Mouse (Mus musculus) intestine, embryonic 14.5 days (tissue): Measurements from ENCODE around the gene Cdk1. TPM values are rescaled to one million over a fixed set of nuclear protein-coding genes. Genes with fewer than 3 reads are reported as not detected.

ENCODE experiments used
- ATAC-seq: fragments of 200-750 bp; cut with Nextera tagmentation; replicated peaks from 2 replicates; pipeline ENCODE4 v1.8.0; 2017; ENCODE audit warnings: low read depth, moderate number of reproducible peaks, moderate TSS enrichment, moderate library complexity; ENCODE audit not compliant: low FRiP score, low TSS enrichment
- DNase-seq: peaks from one replicate; pipeline ENCODE4 v3.0.0-alpha.2; 2018; ENCODE audit warnings: low spot score
- H3K27ac ChIP-seq: fragments of 300-500 bp; sonication (generic); 2 replicates; pipeline ENCODE4 v1.5.1; 2014; ENCODE audit warnings: low read depth, mild to moderate bottlenecking, control low read depth
- H3K27me3 ChIP-seq: fragments of 300-500 bp; sonication (generic); replicated peaks from 2 replicates; pipeline ENCODE4 v1.6.1; 2014; ENCODE audit warnings: low read length, control low read depth; ENCODE audit not compliant: control insufficient read depth, insufficient read depth
- H3K36me3 ChIP-seq: fragments of 300-500 bp; sonication (generic); 2 replicates; pipeline ENCODE4 v1.6.1; 2014; ENCODE audit warnings: low read length, control low read depth; ENCODE audit not compliant: control insufficient read depth, insufficient read depth
- H3K4me1 ChIP-seq: fragments of 300-500 bp; sonication (generic); replicated peaks from 2 replicates; pipeline ENCODE4 v1.6.1; 2014; ENCODE audit warnings: low read length, control low read depth, mixed read lengths; ENCODE audit not compliant: control insufficient read depth, insufficient read depth
- H3K4me2 ChIP-seq: fragments of 300-500 bp; sonication (generic); 2 replicates; pipeline ENCODE4 v1.6.1; 2014; ENCODE audit warnings: low read length
- H3K4me3 ChIP-seq: fragments of 300-500 bp; sonication (generic); 2 replicates; pipeline ENCODE4 v1.5.1; 2014; ENCODE audit warnings: low read depth, low read length, control low read depth, mixed read lengths
- H3K9ac ChIP-seq: fragments of 300-500 bp; sonication (generic); 2 replicates; pipeline ENCODE4 v1.6.1; 2014; ENCODE audit warnings: mild to moderate bottlenecking, low read length
- H3K9me3 ChIP-seq: fragments of 300-500 bp; sonication (generic); 2 replicates; pipeline ENCODE4 v1.6.1; 2016; ENCODE audit warnings: low read length, control low read depth; ENCODE audit not compliant: control insufficient read depth
- WGBS: fragments of 180-500 bp; shearing (Covaris S2); extraction: QIAGEN DNeasy Blood & Tissue Kit; methylation state at CpG from one replicate; pipeline ENCODE4 v1.1.7; 2014; 5-methylcytosine and 5-hydroxymethylcytosine counted together
- polyA plus RNA-seq: library from polyadenylated mRNA; unstranded; fragments of >200 nt; fragmentation: Nextera tagmentation; extraction: Ambion mirVana; gene quantifications from 2 replicates; pipeline ENCODE4 v1.2.1, GENCODE M21; 2014

Cdk1 gene
- polyA plus RNA-seq, 1 experiment from 2014 or later = 489 TPM

- no peaks in the 10 kb centered on the region for H3K9me3 ChIP-seq
- H3K36me3 ChIP-seq = no peaks in the 10 kb centered on the region
- no peak overlapping the region for H3K4me2 ChIP-seq
- no peak overlapping the region for H3K4me3 ChIP-seq
- no peak for ATAC-seq
- H3K4me1 ChIP-seq = peaks cover 12% of the 10 kb centered on the region
- H3K27me3 ChIP-seq = no peaks in the 10 kb centered on the region
- no peak overlapping the region for H3K27ac ChIP-seq
- H3K9ac ChIP-seq = no peak overlapping the region
- DNase-seq = no peak
- 53% methylated on average over 5 of the region's 5 CpGs for WGBS
These were observed 43.6 kb downstream of the Cdk1 start for GRCm38 (mm10) chr10:69309109-69309508.

- H3K27ac ChIP-seq = 0 out of 2 replicates have a peak overlapping the region, but pooled peaks have one; percentile 70
- WGBS = 40% methylated on average over 5 of the region's 5 CpGs
- H3K4me2 ChIP-seq = no peak overlapping the region
- no peak overlapping the region for H3K9ac ChIP-seq
- DNase-seq (peak; percentile 79), ATAC-seq (0 out of 2 replicates have a peak, but pooled peaks have one; percentile 26)
- no peaks in the 10 kb centered on the region for H3K36me3 ChIP-seq
- H3K4me3 ChIP-seq = no peak overlapping the region
- peaks cover 12% of the 10 kb centered on the region for H3K4me1 ChIP-seq
- no peaks in the 10 kb centered on the region for H3K27me3 ChIP-seq
- no peaks in the 10 kb centered on the region for H3K9me3 ChIP-seq
These were observed 45.7 kb downstream of the Cdk1 start for GRCm38 (mm10) chr10:69307067-69307466.

- Histone ChIP-seq H3K4me1 (peaks cover 12% of the 10 kb centered on the region), H3K4me2 (no peak overlapping the region; the same call in 1 of the 2 replicates), H3K9me3 (no peaks in the 10 kb centered on the region), H3K27me3 (no peaks in the 10 kb centered on the region), H3K27ac (peak overlapping the region; percentile 70), H3K9ac (no peak overlapping the region), H3K36me3 (no peaks in the 10 kb centered on the region), H3K4me3 (no peak overlapping the region)
- WGBS = 40% methylated on average over 14 of the region's 14 CpGs
- DNase-seq = peak; percentile 70
- no peak for ATAC-seq
These were observed 46.5 kb downstream of the Cdk1 start for GRCm38 (mm10) chr10:69306205-69306604.

GRCm38 (mm10) chr10:69305600-69305999 lies 47.1 kb downstream of the Cdk1 start:
- 31% methylated on average over 7 of the region's 7 CpGs for WGBS
- ATAC-seq = peak; percentile 83
- no peak overlapping the region for H3K4me2 ChIP-seq

GRCm38 (mm10) chr10:69304819-69305218 lies 47.9 kb downstream of the Cdk1 start:
- Histone ChIP-seq H3K9ac (no peak overlapping the region), H3K36me3 (no peaks in the 10 kb centered on the region), H3K27me3 (no peaks in the 10 kb centered on the region), H3K4me3 (no peak overlapping the region), H3K27ac (peak overlapping the region; percentile 70; the same call in 1 of the 2 replicates), H3K4me2 (no peak overlapping the region), H3K9me3 (no peaks in the 10 kb centered on the region), H3K4me1 (peaks cover 12% of the 10 kb centered on the region)
- DNase-seq = no peak
- ATAC-seq = 0 out of 2 replicates have a peak, but pooled peaks have one; percentile 12
- 85% methylated on average over 3 of the region's 3 CpGs for WGBS

More at GRCm38 (mm10) chr10:69305600-69305999, 47.1 kb downstream of the Cdk1 start:
- DNase-seq = peak; percentile 64
- H3K27ac ChIP-seq = peak overlapping the region; percentile 70
- H3K36me3 ChIP-seq = no peaks in the 10 kb centered on the region
- H3K9ac ChIP-seq = no peak overlapping the region
- H3K9me3 ChIP-seq = no peaks in the 10 kb centered on the region
- H3K4me3 ChIP-seq = no peak overlapping the region
- no peaks in the 10 kb centered on the region for H3K27me3 ChIP-seq
- H3K4me1 ChIP-seq = peaks cover 12% of the 10 kb centered on the region

- Histone ChIP-seq H3K36me3 (no peaks in the 10 kb centered on the region), H3K4me1 (peaks cover 9% of the 10 kb centered on the region), H3K27ac (no peak overlapping the region), H3K9ac (no peak overlapping the region), H3K27me3 (no peaks in the 10 kb centered on the region), H3K9me3 (no peaks in the 10 kb centered on the region), H3K4me3 (no peak overlapping the region), H3K4me2 (no peak overlapping the region)
- DNase-seq = no peak
- WGBS = 83% methylated on average over 3 of the region's 3 CpGs
- ATAC-seq = no peak
These were observed 50.1 kb downstream of the Cdk1 start for GRCm38 (mm10) chr10:69302667-69303066.

GRCm38 (mm10) chr10:69299985-69300384 lies 52.8 kb downstream of the Cdk1 start:
- Histone ChIP-seq H3K9me3 (no peaks in the 10 kb centered on the region), H3K4me3 (no peak overlapping the region), H3K36me3 (no peaks in the 10 kb centered on the region), H3K27ac (no peak overlapping the region), H3K9ac (no peak overlapping the region), H3K27me3 (no peaks in the 10 kb centered on the region), H3K4me2 (no peak overlapping the region), H3K4me1 (0 out of 2 replicates have a peak, but pooled peaks cover 3% of the 10 kb centered on the region)
- DNase-seq (no peak), ATAC-seq (no peak)
- 70% methylated on average over 7 of the region's 7 CpGs for WGBS

GRCm38 (mm10) chr10:69295919-69296318 lies 56.8 kb downstream of the Cdk1 start:
- Histone ChIP-seq H3K27me3 (no peaks in the 10 kb centered on the region), H3K4me1 (no peaks in the 10 kb centered on the region), H3K4me2 (no peak overlapping the region), H3K36me3 (peaks cover under 1% of the 10 kb centered on the region; the same call in 1 of the 2 replicates), H3K4me3 (no peak overlapping the region), H3K9ac (no peak overlapping the region), H3K27ac (no peak overlapping the region), H3K9me3 (0 out of 2 replicates have a peak, but pooled peaks cover 5% of the 10 kb centered on the region)
- 83% methylated on average over 9 of the region's 9 CpGs for WGBS
- ATAC-seq = no peak
- DNase-seq = no peak

GRCm38 (mm10) chr10:69290736-69291135 lies 62.0 kb downstream of the Cdk1 start:
- Histone ChIP-seq H3K36me3 (peaks cover 38% of the 10 kb centered on the region), H3K4me2 (no peak overlapping the region), H3K27ac (no peak overlapping the region), H3K4me1 (no peaks in the 10 kb centered on the region), H3K9ac (no peak overlapping the region), H3K27me3 (no peaks in the 10 kb centered on the region), H3K9me3 (0 out of 2 replicates have a peak, but pooled peaks cover 5% of the 10 kb centered on the region), H3K4me3 (no peak overlapping the region)
- ATAC-seq = no peak
- no peak for DNase-seq
- WGBS = 96% methylated on average over 8 of the region's 8 CpGs
